Mouse (Mus musculus) kidney, adult 2 months (tissue): ENCODE measurements around the gene Il10rb. TPM values are rescaled to one million over a fixed set of nuclear protein-coding genes. Genes with fewer than 3 reads are reported as not detected.
A peak's percentile ranks its signal among the peaks of the same experiment; 100 is the strongest.

ENCODE experiments used
- DNase-seq: peaks from one replicate; pipeline ENCODE4 v3.0.0; 2021
- H3K27ac ChIP-seq: fragments of 200-500 bp; 2 replicates; pipeline ENCODE4 v1.5.1; 2012; ENCODE audit warnings: low read depth, low read length, control low read depth, inconsistent platforms; ENCODE audit not compliant: insufficient read depth
- H3K27me3 ChIP-seq: fragments of 200-500 bp; replicated peaks from 2 replicates; pipeline ENCODE4 v1.6.1; 2012; ENCODE audit warnings: mild to moderate bottlenecking, moderate library complexity, low read length, inconsistent platforms; ENCODE audit not compliant: control insufficient read depth, insufficient read depth
- H3K36me3 ChIP-seq: fragments of 200-500 bp; 2 replicates; pipeline ENCODE4 v1.6.1; 2012; ENCODE audit warnings: mild to moderate bottlenecking, moderate library complexity, low read length, inconsistent platforms; ENCODE audit not compliant: control insufficient read depth, insufficient read depth
- H3K4me1 ChIP-seq: fragments of 200-500 bp; 2 replicates; pipeline ENCODE4 v1.6.1; 2011; ENCODE audit warnings: low read length; ENCODE audit not compliant: control insufficient read depth, insufficient read depth
- H3K4me3 ChIP-seq: fragments of 200-500 bp; 2 replicates; pipeline ENCODE4 v1.5.1; 2011; ENCODE audit warnings: mild to moderate bottlenecking, low read depth, low read length, control low read depth; ENCODE audit not compliant: insufficient read depth
- CTCF ChIP-seq: fragments of 200-500 bp; conservative IDR thresholded peaks from 2 replicates; pipeline ENCODE4 v1.5.1; 2011; ENCODE audit warnings: low read depth, mild to moderate bottlenecking, control low read depth, low read length, moderate library complexity, mixed read lengths; ENCODE audit not compliant: insufficient read depth, insufficient read length
- POLR2A ChIP-seq: fragments of 200-500 bp; IDR thresholded peaks from one replicate; pipeline ENCODE4 v1.6.1; 2011; ENCODE audit warnings: low read depth, low read length, control low read depth
- WGBS: fragments of 180-500 bp; shearing (Covaris S2); methylation state at CpG from one replicate; pipeline ENCODE4 v1.1.7; 2018; 5-methylcytosine and 5-hydroxymethylcytosine counted together
- polyA plus RNA-seq: library from polyadenylated mRNA; depleted of rRNA; stranded (reverse); fragments of >200 nt; gene quantifications from 2 replicates; pipeline ENCODE4 v1.2.3, GENCODE M21; 2012

The Il10rb gene
- polyA plus RNA-seq, 1 experiment = 66.0 TPM

DNA sequence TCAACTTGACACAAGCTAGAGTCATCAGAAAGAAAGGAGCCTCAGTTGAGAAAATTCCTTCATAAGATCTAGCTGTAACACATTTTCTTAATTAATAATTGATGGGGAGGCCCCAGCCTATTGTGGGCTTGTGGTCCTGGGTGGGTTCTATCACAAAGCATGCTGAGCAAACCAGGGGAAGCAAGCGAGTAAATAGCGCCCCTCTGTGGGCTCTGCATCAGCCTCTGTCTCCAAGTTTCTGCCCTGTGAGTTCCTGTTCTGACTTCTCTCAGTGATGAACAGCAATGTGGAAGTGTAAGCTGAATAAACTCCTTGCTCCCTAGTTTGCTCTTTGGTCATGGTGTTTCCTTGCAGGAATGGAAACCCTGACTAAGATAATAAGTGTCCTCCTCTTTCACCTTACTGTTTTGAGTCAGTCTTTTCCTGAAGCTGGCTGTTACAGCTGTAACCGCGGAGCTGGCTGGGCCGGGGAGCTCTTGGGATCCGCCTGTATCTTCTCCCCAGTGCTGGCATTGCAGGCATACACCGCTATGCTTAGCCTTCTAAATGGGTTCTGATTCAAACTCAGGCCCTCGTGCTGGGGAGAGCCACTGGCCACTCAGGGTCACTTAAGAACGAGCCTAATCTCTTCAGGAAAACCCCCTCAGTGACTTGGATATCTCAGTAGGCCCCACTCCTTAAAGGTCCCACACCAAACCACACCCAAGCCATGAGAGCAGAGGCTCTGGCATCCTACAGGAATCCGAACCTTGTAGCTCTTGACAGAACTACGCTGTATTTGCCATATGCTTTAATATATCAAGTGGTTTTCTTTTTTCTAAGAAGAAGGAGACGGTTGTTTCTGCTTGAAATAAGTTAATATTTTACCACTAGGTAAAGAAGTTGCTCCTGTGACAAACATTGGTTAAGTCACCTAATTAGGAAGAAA, 44.4 kb downstream of the Il10rb start:
- 83% methylated on average over 12 of the region's 12 CpGs for WGBS
- Histone ChIP-seq H3K4me3 (no peak overlapping the region), H3K36me3 (no peaks in the 10 kb centered on the region), H3K27ac (no peak overlapping the region), H3K27me3 (no peaks in the 10 kb centered on the region), H3K4me1 (peaks cover 8% of the 10 kb centered on the region; the same call in 1 of the 2 replicates)
- no peak for DNase-seq
- TF ChIP-seq CTCF = no peak
- TF ChIP-seq POLR2A = no peak

DNA sequence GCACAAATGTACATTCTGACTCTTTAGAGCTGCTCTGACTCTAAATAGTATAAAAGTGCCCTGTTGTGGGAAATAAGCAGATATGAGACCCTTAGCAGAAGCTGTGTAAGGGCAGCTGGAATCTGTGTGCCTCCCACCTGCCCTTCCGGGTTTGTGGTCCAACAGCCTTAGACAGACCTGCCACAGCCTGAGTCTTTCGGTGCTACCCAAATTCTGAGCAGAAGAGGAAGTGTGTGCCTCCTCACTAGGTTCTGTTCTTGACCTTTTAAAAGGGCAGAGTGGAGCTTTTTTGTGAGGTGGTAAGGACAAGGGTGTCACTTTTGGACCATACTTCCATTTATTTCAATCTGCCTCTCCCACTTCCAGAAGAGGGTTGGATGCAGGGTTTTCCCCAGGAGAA, 46.0 kb downstream of the Il10rb start:
- Histone ChIP-seq H3K4me1 (peaks cover 8% of the 10 kb centered on the region; the same call in 1 of the 2 replicates), H3K36me3 (no peaks in the 10 kb centered on the region), H3K27me3 (no peaks in the 10 kb centered on the region), H3K4me3 (no peak overlapping the region), H3K27ac (peak overlapping the region; percentile 6)
- no peak for DNase-seq
- WGBS = 72% methylated on average over 2 of the region's 2 CpGs
- TF ChIP-seq CTCF (no peak), POLR2A (no peak)

DNA sequence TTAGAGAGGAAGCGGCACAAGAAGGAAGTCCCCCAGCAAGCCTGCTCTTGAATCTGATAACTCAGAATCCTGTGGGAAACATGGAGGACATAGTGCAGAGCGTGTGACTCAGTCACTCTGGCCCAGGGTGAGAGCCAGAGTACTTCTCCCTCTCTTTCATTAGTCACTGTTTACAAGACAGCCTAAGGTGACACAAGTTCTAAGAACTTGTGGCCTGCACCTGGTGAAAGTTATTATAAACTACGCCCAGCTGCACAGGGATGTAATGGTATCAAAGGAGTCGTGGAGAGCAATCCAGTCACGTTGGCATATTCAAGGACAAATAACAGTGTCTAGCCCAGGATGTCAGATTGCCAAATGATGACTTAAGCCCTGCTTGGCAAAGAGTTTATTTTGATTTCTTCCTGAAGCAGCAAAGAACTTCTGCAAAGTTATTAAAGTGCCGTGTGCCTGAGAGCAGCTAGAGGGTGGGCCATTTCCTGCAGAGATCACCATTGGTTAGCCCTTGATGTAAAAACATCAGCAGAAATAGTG, 46.5 kb downstream of the Il10rb start:
- Histone ChIP-seq H3K4me1 (0 out of 2 replicates have a peak, but pooled peaks cover 4% of the 10 kb centered on the region), H3K36me3 (no peaks in the 10 kb centered on the region), H3K27ac (peak overlapping the region; percentile 32), H3K27me3 (no peaks in the 10 kb centered on the region), H3K4me3 (no peak overlapping the region)
- peak; percentile 73 for DNase-seq
- WGBS = 44% methylated on average over 6 of the region's 6 CpGs
- no peak for TF ChIP-seq POLR2A
- TF ChIP-seq CTCF = no peak

DNA sequence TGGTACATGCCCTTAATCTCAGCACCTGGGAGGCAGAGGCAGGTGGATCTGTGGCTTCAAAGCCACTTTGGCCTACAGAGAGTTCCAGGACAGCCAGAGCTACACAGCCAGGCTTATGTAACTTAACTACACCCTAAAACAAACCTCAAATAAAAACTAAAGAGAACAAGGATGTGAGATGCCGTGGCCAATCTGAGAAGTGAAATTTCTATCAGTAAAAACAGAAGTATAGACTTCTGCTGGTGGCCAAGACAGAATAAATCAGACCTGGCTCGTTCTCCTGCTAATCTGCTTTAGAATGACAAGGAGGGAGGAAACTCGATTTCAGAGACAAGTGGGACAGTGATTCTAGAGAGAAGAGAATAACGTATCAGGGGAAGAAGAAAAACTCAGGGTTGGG, 49.9 kb downstream of the Il10rb start:
- no peaks in the 10 kb centered on the region for H3K36me3 ChIP-seq
- H3K27me3 ChIP-seq = no peaks in the 10 kb centered on the region
- no peak overlapping the region for H3K4me3 ChIP-seq
- 86% methylated on average over 4 of the region's 4 CpGs for WGBS
- H3K27ac ChIP-seq = no peak overlapping the region
- DNase-seq = no peak
- TF ChIP-seq CTCF = no peak
- TF ChIP-seq POLR2A = no peak
- no peaks in the 10 kb centered on the region for H3K4me1 ChIP-seq

DNA sequence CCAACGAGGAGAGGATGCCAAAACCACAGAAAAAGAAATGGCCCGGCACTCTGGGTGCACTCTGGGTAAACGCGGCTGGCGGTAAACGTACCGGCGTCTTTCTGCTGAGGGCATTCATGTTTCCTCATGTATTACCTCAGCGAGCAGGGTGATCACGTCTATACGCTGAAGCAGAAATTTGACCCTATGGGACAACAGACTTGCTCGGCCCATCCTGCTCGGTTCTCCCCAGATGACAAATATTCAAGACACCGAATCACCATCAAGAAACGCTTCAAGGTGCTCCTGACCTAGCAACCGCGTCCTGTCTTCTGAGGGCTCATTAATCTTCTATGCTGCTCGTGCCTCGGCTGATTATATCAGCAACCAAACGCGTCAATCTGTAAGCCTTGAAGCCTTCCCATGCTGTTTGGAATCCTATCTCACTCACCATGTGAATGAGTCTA, 52.4 kb downstream of the Il10rb start:
- no peak overlapping the region for H3K4me3 ChIP-seq
- no peak for DNase-seq
- H3K36me3 ChIP-seq = no peaks in the 10 kb centered on the region
- peaks cover 8% of the 10 kb centered on the region; the same call in 1 of the 2 replicates for H3K4me1 ChIP-seq
- H3K27me3 ChIP-seq = no peaks in the 10 kb centered on the region
- TF ChIP-seq CTCF (no peak), POLR2A (no peak)
- WGBS = 51% methylated on average over 21 of the region's 21 CpGs
- H3K27ac ChIP-seq = no peak overlapping the region

DNA sequence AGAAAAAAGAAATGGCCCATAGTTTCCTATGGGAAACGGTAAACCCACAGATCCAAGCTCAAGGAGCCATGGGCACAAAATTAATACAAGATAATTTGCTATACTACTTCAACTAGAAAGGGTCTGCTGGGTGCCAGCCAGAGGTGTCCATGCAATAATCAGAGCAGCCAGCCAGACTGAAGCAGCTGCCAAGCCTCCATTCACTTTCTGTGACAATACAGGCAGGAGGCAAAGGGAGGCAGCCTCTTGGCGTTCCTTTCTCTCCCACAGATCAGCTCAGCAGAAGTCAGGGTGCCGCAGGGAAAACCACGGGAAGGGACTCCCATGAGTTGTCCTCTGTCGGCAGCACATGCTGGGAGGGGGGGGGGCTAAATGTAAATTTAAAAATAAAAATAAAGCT, 53.0 kb downstream of the Il10rb start:
- Histone ChIP-seq H3K4me1 (peaks cover 8% of the 10 kb centered on the region; the same call in 1 of the 2 replicates), H3K4me3 (no peak overlapping the region), H3K27me3 (no peaks in the 10 kb centered on the region), H3K36me3 (no peaks in the 10 kb centered on the region), H3K27ac (no peak overlapping the region)
- 45% methylated on average over 5 of the region's 5 CpGs for WGBS
- peak; percentile 49 for DNase-seq
- no peak for TF ChIP-seq CTCF
- no peak for TF ChIP-seq POLR2A

DNA sequence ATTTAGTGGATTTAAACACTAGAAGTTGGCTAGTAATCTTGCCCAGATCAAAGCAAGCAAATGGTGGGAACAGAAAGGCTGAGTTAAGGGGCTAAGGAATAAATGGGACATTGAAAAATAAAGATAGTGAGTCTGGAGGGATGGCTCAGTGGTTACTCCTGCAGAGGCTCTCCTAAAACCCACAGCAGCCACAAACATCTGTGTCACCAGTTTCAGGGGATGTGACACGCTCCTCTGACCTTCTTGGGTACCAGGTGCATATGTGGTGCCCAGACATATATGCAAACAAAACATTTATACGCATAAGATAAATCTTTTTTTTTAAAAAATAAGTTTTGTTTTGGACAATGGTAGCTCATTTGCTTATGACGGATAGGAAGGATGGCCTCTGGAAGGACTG, 53.4 kb downstream of the Il10rb start:
- TF ChIP-seq POLR2A (no peak), CTCF (no peak)
- no peak overlapping the region for H3K4me3 ChIP-seq
- no peaks in the 10 kb centered on the region for H3K27me3 ChIP-seq
- no peaks in the 10 kb centered on the region for H3K36me3 ChIP-seq
- DNase-seq = no peak
- peaks cover 8% of the 10 kb centered on the region; the same call in 1 of the 2 replicates for H3K4me1 ChIP-seq
- H3K27ac ChIP-seq = no peak overlapping the region
- 92% methylated on average over 3 of the region's 3 CpGs for WGBS
